Mouse (Mus musculus) kidney, postnatal 36 days (tissue): ENCODE measurements around the gene Galr2.

Source experiments
- DNase-seq, 2 experiments: peaks; one replicate each; pipeline ENCODE4 v3.0.0; 2021 to 2022; ENCODE audit warnings: mixed read lengths in 2 of 2

Galr2 gene

GRCm38 (mm10) chr11:116280751-116281663 is at the start of gene Galr2:
Gene Galr2, plus strand, starts transcription at chr11:116280939.
- DNase-seq, result peak in 1 of 2 experiments; percentile 33

- DNase-seq, result no peak
These were observed 48.3 kb upstream of the Galr2 start for GRCm38 (mm10) chr11:116232427-116232826.

- DNase-seq, result peak; percentile 60 to 80
These were observed 45.8 kb upstream of the Galr2 start for GRCm38 (mm10) chr11:116234901-116235300.

- peak; percentile 96 to 97 for DNase-seq
These were observed 42.9 kb upstream of the Galr2 start, which contains the start of gene Evpl for GRCm38 (mm10) chr11:116237742-116238395. Gene Evpl, minus strand, starts transcription at chr11:116238077.

- peak in 1 of 2 experiments; percentile 45 for DNase-seq
These were observed 40.9 kb upstream of the Galr2 start for GRCm38 (mm10) chr11:116239797-116240196.

- DNase-seq, result peak; percentile 73
These were observed 38.9 kb upstream of the Galr2 start for GRCm38 (mm10) chr11:116241744-116242235.

GRCm38 (mm10) chr11:116244580-116244979 is 36.2 kb upstream of the Galr2 start:
- peak; percentile 59 to 62 for DNase-seq

- DNase-seq, result peak; percentile 77 to 80
These were observed 35.1 kb upstream of the Galr2 start for GRCm38 (mm10) chr11:116245616-116246015.

GRCm38 (mm10) chr11:116247502-116248222 is 33.1 kb upstream of the Galr2 start:
- peak; percentile 54 to 57 for DNase-seq

GRCm38 (mm10) chr11:116250898-116251297 is 29.8 kb upstream of the Galr2 start:
- DNase-seq, result no peak

- DNase-seq, result peak; percentile 48 to 73
These were observed 27.6 kb upstream of the Galr2 start for GRCm38 (mm10) chr11:116253076-116253600.

- peak; percentile 81 to 85 for DNase-seq
These were observed 26.1 kb upstream of the Galr2 start for GRCm38 (mm10) chr11:116254627-116255026.

GRCm38 (mm10) chr11:116255090-116255981 is 25.4 kb upstream of the Galr2 start:
- DNase-seq, result no peak

- DNase-seq, result no peak
These were observed 24.6 kb upstream of the Galr2 start for GRCm38 (mm10) chr11:116255982-116256675.

GRCm38 (mm10) chr11:116259461-116259860 is 21.3 kb upstream of the Galr2 start:
- no peak for DNase-seq

GRCm38 (mm10) chr11:116260259-116260658 is 20.5 kb upstream of the Galr2 start:
- DNase-seq, result no peak

- no peak for DNase-seq
These were observed 15.4 kb upstream of the Galr2 start for GRCm38 (mm10) chr11:116265352-116265751.

GRCm38 (mm10) chr11:116265850-116266249 is 14.9 kb upstream of the Galr2 start:
- DNase-seq, result no peak

- DNase-seq, result no peak
These were observed 13.1 kb upstream of the Galr2 start for GRCm38 (mm10) chr11:116267637-116268036.

GRCm38 (mm10) chr11:116268313-116268712 is 12.4 kb upstream of the Galr2 start:
- DNase-seq, result no peak

- DNase-seq, result no peak
These were observed 11.2 kb upstream of the Galr2 start for GRCm38 (mm10) chr11:116269560-116269959.
